Mouse (Mus musculus) telencephalon, adult 2 months (tissue): Measurements from ENCODE around the gene Nup37.

Source experiments
- DNase-seq: peaks from one replicate; pipeline ENCODE4 v3.0.0-alpha.2; 2011; ENCODE audit warnings: low read depth, low spot score

The Nup37 gene

DNA sequence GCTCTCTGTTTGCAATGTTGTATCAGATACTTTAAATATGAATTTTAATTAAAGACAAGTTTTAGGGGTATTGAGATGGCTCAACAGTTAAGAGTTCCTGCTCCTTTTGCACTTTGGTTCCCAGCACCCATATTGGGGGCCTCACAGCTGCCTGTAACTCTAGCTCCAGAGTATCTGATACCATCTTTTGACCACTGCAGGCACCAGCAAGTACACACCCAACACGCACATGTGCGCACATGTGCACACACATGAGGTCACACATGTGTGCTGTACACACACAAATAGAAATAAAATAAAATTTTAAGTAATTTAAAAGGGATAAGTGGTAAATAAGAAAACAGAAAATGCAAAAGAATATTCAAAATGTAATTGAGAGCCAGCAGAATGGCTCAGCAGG, 81.2 kb downstream of the Nup37 start:
- no peak for DNase-seq
